Mouse (Mus musculus): ENCODE results near the gene Kiz.

Gene Kiz

DNA sequence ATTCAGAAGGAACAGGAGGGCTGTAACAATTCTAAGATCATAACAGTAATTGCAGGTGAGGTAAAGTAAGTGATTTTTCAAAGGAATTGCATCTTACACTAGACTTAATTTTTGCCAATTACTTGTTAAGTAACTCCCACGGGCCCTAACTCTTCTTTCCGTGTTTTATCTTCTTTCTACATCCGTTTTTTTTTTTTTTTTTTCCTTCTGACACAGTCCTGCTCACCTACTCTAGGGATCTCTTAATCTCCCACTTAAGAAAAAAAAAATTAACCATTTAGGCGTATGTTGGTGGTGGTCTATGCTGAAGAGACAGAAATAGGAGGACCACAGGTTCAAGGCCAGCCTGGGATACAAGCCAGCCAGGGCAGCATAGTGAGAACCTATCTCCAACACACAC is 1.2 kb downstream of the Kiz start:
- in situ Hi-C loops (cut with MboI, MseI): no loop called here

DNA sequence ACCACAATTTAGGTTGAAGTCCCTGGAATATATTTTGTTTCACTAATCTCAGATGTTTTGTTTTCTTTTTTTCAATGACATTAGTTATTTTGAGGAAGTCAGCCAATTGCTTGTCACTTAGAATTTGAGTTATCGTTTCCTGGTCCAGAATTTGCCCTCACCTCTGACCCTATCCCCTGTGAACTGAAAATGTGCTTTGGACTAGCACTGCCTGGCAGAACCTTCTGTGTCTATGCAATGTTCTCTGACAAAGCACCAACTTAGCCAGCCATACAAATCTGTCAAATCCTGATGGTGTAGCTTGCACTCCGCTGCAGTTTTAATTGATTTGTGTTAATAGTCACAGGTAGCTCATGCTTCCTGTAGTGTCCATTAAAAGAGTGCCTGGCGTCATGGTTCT is 10.1 kb downstream of the Kiz start:
- in situ Hi-C loops (cut with MboI, MseI): no loop called here

DNA sequence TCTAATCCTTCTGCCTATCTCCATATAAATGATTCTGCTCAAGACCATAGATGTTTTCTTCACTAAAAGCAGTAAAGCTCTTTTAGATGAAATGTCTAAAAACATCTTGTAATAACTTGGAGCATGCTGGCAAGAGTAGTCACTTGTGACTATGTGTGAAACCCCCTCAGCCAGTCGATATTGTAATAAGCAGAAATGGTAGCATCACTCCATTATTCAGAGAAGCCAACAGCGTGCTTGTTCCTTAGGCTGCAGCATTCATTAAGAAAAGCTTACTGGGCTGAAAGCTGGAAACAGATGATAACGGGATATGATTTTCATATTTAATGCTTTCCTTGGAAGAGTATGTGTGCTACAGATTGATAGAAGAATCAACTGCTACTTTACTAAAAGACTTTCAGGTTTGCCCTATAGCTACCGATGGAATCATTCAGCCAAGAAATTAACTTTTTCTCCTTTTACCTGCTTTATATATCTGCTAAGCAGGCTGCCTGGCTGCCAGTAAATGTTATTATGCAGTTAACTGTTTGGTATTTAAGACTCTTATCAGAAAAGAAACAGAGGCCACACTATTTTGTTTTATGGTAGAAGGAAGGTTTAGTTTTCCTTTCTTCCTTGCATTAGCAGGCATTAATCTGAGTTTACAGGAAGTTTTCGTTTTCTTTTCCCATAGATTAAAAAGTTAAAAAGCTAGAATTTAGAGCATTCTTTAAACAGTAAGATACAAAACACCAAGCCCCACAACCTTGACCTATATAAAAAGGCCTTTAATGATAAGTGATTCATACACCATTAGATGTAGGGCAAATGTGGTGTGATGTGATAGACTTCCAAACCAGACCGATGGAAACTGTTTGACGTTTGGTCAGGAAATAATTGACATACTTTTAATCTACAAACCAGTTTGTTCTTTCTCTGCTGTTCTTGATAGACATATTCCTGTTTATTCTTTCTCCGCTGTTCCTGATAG is 15.9 kb downstream of the Kiz start:
- in situ Hi-C loops (cut with MboI, MseI): no loop called here

DNA sequence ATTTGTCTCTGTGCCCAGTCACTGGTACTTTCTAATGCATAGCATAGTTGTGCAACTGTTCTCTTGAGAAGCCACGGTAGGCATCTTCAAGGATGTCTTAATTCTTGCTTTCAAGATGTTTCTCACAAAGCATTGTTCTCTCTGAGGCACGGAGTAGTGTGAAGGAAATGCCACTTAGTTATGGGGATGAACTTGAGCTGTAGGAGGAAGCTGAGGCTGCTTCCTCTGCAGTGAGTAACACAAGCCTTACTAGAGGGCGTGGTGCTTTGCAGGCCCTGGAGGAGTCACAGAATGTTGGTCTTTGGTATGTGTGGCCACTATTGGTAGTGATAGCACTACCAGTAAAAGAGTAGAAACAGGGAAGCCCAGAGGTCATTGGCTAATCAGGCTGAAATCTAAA is 17.0 kb downstream of the Kiz start:
- in situ Hi-C loops (cut with MboI, MseI): no loop called here

DNA sequence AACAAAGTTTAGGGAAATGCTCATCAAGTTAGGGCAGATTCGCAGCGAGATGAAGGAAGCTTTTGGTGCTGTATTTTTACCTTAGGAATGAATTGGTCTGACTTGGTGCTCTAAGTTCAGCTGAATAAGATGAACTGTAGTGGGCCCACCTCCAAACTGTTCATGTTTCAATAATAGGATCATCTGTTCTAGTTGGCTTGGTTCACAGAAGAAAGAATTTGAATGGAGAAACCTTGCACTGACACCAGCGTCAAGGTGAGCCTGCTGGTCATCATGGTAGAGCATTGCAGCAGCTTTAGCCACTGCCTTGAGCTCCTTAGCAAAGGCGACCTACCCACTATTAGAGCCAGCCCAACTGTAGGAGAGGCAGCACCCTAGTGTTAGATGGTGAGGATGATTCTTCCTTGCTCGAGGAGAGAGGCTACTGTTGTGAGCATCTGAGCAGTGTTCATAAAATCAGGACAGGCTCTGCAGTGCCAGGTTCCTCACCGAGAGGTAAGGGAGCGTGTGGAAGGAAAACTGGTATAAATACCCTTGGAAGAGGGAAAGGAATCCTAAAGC is 18.3 kb downstream of the Kiz start:
- in situ Hi-C loops (cut with MboI, MseI): no loop called here

DNA sequence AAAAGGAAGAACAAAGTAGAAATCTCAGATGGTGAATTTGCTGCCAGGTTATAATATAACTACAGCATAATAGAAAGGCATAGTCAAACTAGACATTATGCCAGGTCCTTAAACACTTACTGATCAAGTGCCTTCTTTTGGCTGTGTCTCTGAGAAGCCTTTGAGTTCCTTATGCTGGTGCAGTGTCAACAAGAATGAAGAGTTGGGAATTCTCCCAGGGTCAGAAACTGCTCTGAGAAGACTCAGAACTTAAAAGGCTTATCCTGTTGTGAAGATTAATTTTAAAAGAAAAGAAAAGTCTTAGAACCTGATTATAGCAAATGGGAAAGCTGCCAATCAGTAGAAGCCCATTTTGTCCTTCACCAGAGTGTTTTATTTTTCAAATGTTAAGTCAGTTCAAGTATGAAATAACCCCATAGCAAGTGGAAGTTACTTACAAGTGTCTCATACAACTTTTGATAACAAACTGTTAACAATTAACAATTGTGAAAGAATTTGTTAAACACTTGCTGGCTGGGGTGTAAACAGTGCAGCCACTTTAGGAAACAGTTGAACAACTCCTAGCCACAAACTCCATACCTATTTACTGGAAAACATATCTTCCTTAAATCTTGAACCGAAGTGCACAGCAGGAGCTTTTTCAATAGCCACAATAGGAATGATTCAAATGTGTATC is 21.9 kb downstream of the Kiz start:
- in situ Hi-C loops (cut with MboI, MseI): no loop called here

DNA sequence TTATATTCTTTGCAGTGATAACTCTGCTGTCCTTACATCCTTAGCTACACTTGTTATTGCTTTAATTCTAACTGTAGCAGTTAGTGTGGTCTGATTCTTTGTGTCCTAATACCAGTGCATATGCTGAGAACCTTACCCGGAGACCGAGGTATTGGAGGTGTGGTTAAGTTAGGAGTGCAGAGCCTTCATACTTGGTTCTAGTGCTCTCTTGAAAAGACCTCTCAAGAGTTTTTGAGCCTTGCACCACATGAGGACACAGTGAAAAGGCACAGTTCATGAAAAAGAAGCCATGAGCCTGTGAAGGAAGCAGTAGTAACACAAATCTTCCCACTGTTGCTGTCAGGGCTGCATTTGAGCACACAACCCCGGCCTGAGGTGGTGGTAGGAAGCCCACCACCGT is 26.0 kb downstream of the Kiz start:
- in situ Hi-C loops (cut with MboI, MseI): no loop called here

DNA sequence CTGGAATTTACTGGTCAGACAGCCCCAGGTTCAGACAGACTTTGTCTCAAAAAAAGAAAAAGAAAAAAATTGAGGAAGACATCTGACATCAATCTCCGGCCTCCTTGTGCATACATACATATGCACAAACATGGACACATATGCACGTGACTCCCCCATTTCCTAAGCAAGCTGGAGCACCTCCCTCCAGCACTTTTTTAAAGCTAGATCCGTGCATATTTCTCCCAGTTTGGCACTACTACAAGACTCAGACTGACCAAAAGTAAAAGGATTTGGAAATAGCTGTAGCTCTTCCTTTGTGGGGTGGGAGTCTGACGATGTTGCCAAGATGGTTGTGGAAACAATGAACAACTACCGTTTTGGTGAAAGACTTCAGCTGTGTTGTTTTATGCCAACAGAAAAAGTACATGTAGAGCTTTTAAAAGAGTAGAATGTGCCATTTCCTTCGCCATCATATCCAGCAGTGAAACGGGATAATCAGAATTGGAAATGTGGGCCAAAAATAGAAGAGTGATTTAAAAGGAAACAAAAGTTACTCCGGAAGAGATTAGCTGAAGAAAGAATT is 28.7 kb downstream of the Kiz start:
- in situ Hi-C loops (cut with MboI, MseI): no loop called here

DNA sequence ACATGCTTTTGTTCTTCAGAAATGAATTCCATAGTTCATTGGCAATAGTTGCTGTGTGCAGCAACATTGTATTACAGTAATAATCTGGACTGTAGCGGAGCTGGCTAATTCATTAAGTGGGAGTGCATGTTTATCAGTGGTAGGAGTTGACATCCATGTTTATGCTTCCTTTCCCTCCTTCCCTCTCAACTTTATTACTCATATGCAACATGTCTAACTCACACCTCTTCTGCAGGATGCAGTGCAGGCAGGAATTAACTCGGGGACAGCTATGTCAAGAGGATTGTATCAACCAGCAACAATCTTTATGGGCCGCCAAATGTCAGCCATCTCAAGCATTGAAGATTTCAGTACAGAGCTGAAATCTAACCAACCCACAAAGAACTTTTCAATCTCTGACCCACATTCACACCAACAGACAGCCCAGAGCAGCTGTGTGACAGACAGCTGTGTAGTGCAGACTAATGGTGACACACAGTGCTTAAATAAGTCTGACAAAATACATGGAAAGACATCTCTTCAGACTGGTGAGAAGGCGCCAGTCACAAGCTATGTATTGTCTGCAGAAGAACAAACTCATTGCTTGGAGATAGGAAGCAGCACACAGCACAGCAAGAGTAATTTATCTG is 33.2 kb downstream of the Kiz start:
- in situ Hi-C loops (cut with MboI, MseI): no loop called here

DNA sequence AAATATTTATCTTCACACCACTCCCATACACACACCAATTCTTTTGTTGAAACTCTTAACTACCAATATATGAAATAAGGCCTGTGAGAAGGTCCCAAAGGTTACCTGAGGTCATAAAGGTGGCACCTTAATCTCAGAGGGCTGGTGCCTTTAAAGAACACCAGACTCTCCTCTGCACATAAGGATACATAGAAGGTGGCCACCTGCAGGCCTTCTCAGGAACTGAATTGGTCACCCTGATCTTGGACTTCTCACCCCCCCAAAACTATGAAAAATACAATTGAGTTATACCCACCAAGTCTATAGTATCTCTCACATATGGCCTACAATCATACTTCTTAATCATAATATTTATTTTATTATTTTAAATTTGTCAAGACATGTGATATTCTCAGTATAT is 43.3 kb downstream of the Kiz start:
- in situ Hi-C loops (cut with MboI, MseI): no loop called here

DNA sequence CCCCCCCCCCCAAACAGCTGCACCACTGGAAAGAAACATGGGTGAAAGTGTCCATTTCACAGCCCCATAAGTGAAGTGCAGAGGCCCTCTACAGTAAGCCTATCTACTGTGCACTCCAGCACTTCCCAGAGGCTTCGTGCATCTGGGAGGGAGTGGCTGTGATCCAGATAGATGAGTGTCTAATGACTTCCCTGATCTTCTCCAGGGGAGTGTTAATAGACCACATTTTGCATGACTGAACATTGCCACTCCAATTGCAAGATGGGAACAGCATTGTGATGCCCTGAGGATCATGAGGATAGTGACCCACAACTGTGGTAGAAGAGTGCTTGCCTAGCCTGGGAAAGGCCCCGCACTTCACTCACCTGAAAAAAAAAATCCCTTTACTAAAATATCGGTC is 60.4 kb downstream of the Kiz start:
- in situ Hi-C loops (cut with MboI, MseI): no loop called here

DNA sequence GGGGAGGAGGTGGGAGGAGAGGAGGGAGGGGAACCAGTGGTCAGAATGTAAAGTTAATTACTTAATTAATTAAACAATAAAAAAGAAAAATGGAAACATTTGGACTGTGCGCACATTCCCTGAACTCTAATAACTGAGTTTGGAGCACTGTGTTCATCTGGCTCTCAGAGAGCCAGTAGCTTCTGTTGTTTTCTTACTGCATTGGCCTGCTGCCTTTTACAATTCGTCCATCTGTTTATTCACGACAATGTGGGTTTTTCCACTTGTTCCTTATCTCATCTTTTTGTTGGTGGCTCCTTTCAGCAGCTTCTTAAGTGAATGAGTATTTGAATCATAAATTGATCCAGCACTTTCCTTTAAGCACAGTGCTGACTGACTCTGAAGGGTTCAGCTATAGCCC is 62.1 kb downstream of the Kiz start:
- in situ Hi-C loops (cut with MboI, MseI): no loop called here

DNA sequence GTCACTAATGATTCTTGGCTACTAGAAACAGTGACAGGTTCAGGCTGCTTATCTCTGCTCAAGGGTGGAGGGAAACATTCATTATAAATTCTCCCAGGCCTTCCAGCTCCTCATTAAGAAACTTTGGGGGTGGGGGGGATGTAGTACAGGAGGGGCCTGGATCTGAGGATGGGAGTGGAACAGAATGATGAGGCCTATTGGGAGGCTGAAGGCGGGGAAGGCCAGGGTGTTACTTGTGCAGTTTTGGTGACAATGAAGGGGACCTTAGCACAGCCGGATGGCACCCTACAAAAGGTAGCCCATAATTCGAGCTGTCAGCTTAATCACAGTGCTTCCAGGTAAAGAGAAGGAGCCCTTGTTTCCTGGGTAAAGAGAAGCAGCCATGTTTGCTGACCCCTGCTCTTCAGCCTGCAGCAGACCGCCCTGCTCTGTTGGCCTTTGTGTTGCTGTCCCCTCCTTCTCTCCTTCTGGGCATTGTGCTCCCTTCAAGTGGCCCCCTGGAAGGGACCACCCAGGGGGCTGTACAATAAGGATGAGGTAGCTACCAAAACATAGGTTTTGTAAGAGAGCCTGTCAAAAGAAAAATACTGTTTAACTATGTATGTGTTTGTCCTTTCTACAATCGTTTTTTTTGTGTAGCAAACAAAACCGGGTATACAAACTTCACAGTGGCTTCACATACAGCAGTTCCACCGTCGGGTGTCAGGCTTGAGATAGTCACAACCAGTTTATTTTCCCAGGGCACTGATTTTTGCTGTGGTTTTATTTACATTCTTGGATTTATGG is 64.9 kb downstream of the Kiz start:
- in situ Hi-C loops (cut with MboI, MseI): no loop called here

DNA sequence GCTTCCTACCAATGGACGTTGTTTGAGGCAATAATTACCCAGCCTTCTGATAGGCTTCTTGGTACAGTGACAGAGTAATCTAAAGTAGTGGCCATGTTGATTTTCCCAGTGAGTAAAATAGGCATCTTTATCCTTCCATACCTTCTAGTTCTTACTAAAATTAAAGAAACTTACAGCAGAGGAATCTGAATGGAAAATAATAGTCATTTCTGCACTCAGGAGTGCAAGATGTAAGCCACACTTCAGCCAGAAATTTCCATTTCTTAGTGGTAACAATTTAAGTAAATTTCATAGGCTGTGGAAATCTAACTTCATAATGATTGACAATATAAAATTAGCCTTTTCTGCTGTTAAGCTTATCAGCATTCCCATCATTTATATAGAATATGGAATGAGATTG is 69.6 kb downstream of the Kiz start:
- in situ Hi-C loops (cut with MboI, MseI): no loop called here

DNA sequence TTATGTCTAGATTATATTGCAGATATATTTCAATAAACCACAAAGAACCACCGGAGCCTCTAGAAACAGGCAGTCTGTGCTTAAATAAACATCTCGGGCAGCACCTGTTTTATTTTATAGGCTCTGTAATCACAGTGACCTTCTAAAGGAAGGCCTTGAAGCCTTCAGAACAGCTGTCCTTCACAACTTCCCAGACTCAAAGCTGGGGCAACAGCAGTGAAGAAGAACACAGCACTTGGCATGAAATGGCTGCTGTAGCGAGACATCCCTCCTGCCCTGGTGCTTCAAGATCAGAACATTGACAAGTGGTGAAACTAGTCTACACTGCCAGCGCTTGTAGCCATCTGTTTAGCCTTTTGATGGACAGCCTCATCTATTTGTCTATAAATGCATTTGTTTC is 70.2 kb downstream of the Kiz start:
- in situ Hi-C loops (cut with MboI, MseI): no loop called here

DNA sequence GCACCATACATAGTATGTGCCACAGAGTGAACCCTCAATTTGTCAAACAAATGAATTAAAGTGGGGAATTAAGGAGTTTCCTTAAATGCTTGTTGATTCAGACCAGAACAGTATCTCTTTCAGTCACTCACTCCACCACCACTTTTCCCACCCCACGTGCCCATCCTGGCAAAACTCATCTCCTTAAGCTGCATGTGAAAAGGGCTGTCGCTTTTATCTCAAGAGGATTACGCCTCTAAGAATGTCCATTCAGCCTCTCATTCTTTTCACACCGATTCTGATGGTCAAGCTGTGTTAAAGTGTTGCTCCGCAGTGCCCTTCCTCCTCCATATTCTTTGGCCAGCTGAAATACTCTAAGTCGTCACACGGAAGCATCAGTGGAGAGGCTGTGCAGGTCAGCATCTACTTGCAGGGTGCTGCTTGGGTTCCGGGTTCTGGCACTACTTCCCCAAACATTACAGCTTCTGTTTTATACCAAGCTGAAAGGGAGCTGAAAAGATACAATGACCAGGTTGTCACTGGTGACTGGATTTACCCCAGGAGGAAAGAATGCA is 92.6 kb downstream of the Kiz start:
- in situ Hi-C loops (cut with MboI, MseI): no loop called here

DNA sequence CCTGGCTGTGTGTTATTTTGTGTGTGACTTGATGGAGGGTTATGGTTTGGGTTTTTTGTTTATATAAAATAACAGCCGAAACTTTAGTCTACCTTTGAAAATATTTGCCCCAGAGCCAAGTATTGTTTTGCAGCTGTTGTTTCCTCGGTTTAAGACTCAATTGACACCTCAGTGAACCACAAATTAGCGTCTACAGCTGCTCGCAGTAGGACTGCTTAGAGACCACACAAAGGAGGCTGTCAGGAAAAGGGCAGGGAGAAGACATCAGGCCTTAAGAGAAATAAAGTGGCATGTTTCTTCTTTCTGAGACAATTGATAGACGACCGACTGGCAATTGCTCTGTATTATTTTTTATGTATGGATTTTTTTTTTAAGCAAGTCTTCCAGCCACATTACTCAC is 100.7 kb downstream of the Kiz start:
- in situ Hi-C loops (cut with MboI, MseI): loop anchor here (5.0 to 25.0 kb wide), 3 partner anchors 221 to 348 kb away; no protein-coding TSS in a partner anchor

DNA sequence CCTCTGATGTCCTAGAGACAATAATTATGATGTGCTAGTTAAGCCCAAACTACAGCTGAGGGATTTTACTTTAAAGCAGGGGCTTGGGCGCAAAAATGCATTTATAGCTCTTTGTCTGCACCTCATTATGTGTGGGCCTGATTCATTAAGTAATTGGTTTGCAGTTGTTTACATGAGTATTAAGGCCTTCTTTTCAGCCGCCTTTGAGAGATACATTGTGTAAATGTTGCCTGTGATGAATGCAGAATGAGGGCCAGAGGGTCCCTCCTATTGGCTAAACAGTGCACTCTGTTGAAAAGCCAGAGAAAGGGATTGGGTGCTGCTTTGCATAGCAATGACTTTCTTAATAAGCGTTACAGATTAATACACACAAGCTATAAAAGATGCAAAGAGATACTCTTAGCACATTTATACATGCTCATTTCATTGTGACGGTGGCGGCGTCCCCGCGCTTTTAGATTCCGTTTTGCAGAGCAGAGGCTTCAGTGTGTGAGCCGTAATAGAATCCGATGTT is 102.8 kb downstream of the Kiz start:
- in situ Hi-C loops (cut with MboI, MseI): loop anchor here (5.0 to 25.0 kb wide), 3 partner anchors 219 to 346 kb away; no protein-coding TSS in a partner anchor

DNA sequence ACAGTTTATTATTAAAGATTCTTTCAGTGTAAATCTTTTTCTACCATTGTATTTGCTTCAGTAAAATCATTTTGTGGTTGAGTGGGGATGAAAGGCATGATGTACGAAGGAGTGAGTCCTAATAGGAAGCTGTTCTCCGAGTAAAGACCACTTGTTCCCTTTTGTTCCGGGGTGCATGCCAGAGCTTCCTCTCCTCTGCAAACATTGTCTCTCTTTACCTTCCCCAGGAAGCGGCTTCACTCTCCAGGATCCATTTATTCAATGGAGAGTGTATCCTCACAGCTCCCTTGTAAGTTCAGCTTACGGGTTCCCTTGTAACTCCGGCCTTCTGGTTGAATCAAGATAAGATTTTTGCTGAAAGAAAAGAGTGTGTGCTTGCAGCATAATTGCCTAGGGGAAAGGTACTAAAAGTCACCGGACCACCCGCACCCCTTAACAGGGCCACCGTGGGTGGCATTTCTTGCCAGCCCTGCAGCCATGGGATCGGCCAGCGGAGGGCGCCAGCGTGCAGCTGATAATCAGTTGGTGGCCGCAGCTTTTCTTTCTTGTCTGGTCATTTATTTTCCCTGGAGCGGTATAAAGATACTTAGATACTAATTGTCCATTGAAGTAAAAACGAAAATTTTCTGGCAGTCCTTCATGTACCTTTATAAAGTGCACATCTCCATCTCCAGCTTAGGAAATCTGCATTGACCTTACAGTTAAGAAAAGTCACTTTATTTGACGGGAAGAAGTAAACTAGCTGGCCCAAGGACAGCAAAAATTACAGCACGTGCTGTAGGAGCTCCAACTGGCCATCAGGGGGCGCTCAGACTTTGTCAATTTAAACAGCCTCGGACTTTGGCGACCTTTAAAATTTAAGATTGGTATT is 103.5 kb downstream of the Kiz start:
- in situ Hi-C loops (cut with MboI, MseI): loop anchor here (5.0 to 25.0 kb wide), 3 partner anchors 218 to 346 kb away; no protein-coding TSS in a partner anchor
